Comparison of ENCODE assay signal across 23 mouse cellular contexts in genomic region chr19:56471934-56472333, GRCm38 (mm10). TPM values are rescaled to one million over a fixed set of nuclear protein-coding genes. Genes with fewer than 3 reads are reported as not detected.
"Had no signal": no experiment of that assay in that cellular context is flagged by ENCODE, and none has a peak within 500 bp of the region (broad histone marks: within the 10 kb centered on the region; RNA-seq: fewer than 3 reads in every experiment).

No protein-coding gene starts in this region.

- H3K27ac ChIP-seq: kidney, postnatal 0 days; liver, embryonic 13.5 days; midbrain, embryonic 12.5 days; neural tube, embryonic 13.5 days; stomach, postnatal 0 days had no signal

- H3K4me3 ChIP-seq: liver, embryonic 13.5 days; midbrain, embryonic 12.5 days; myocyte; neural tube, embryonic 13.5 days had no signal

- DNase-seq: kidney, adult 2 months; kidney, postnatal 25 days; liver, embryonic 13.5 days; lung, adult 2 months; lung, postnatal 14 days; lung, postnatal 4 days; right cerebral cortex, adult 18-20 months; right cerebral cortex, postnatal 14 days; right cerebral cortex, postnatal 4 days; thymus, adult 2 months; thymus, postnatal 14 days; thymus, postnatal 4 days had no signal

RNA-seq across cellular contexts. Expression of gene Plekhs1, which starts 10.5 kb away (rescaled TPM):
- total RNA-seq: liver, adult 2 months; megakaryocyte progenitor cell, adult 5-6 weeks; megakaryocyte-erythroid progenitor cell, adult 5-6 weeks; monocyte, adult 5-6 weeks had no signal
- polyA plus RNA-seq: limb, embryonic 11.5 days; liver, embryonic 13.5 days; liver, embryonic 16.5 days had no signal
